Mouse (Mus musculus) heart, embryonic 16.5 days (tissue): ENCODE results near the gene Fblim1. TPM values are rescaled to one million over a fixed set of nuclear protein-coding genes. Genes with fewer than 3 reads are reported as not detected.
A peak's percentile ranks its signal among the peaks of the same experiment; 100 is the strongest.

Experiments
- ATAC-seq: fragments of 200-750 bp; cut with Nextera tagmentation; replicated peaks from 2 replicates; pipeline ENCODE4 v1.8.0; 2017; ENCODE audit warnings: moderate number of reproducible peaks; ENCODE audit not compliant: insufficient read depth, low FRiP score; ENCODE audit errors: extremely low read depth
- H3K27ac ChIP-seq: fragments of 300-500 bp; sonication (generic); 2 replicates; pipeline ENCODE4 v1.5.1; 2014; ENCODE audit warnings: mild to moderate bottlenecking, low read length, control low read depth, moderate library complexity
- H3K27me3 ChIP-seq: fragments of 300-500 bp; sonication (generic); 2 replicates; pipeline ENCODE4 v1.6.1; 2014; ENCODE audit warnings: low read length, mixed read lengths; ENCODE audit not compliant: control insufficient read depth, insufficient read depth
- H3K36me3 ChIP-seq: fragments of 300-500 bp; sonication (generic); 2 replicates; pipeline ENCODE4 v1.6.1; 2014; ENCODE audit not compliant: control insufficient read depth, insufficient read depth
- H3K4me1 ChIP-seq: fragments of 300-500 bp; sonication (generic); 2 replicates; pipeline ENCODE4 v1.6.1; 2014; ENCODE audit warnings: low read length, mixed read lengths; ENCODE audit not compliant: control insufficient read depth, insufficient read depth
- H3K4me2 ChIP-seq: fragments of 300-500 bp; sonication (generic); 2 replicates; pipeline ENCODE4 v1.6.1; 2014; ENCODE audit warnings: low read depth, mild to moderate bottlenecking, control low read depth, low read length
- H3K4me3 ChIP-seq: fragments of 300-500 bp; sonication (generic); 2 replicates; pipeline ENCODE4 v1.5.1; 2014; ENCODE audit warnings: mild to moderate bottlenecking, control low read depth, low read length
- H3K9ac ChIP-seq: fragments of 300-500 bp; sonication (generic); 2 replicates; pipeline ENCODE4 v1.6.1; 2014; ENCODE audit warnings: low read length, control low read depth
- H3K9me3 ChIP-seq: fragments of 300-500 bp; sonication (generic); replicated peaks from 2 replicates; pipeline ENCODE4 v1.6.1; 2016; ENCODE audit warnings: low read length; ENCODE audit not compliant: control insufficient read depth
- WGBS: fragments of 180-500 bp; shearing (Covaris S2); extraction: QIAGEN DNeasy Blood & Tissue Kit; methylation state at CpG from one replicate; pipeline ENCODE4 v1.1.7; 2014; 5-methylcytosine and 5-hydroxymethylcytosine counted together
- polyA plus RNA-seq: library from polyadenylated mRNA; unstranded; fragments of >200 nt; fragmentation: Nextera tagmentation; extraction: Ambion mirVana; gene quantifications from 2 replicates; pipeline ENCODE4 v1.2.1, GENCODE M21; 2015

The Fblim1 gene
- polyA plus RNA-seq, 1 experiment from 2014 or later = 46.9 TPM

DNA sequence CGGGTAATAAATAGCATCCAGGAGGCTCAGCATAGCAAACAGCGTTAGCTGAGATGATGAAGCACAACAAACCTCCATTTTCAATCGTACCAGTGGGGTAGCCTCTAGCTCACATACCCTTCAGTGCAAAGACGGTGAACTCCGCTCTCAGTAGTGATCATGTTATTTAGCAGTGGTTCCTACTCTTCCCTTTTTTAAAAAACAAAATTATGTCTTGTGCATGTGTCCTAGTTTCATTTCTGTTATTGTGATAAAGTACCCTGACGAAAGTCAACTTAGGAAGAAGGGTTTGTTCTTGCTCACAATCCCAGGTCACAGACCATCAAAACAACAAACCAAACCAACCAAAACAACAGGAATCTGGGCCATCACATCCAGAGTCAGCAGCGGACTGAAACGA lies 40.1 kb upstream of the Fblim1 start:
- WGBS = 91% methylated on average over 8 of the region's 8 CpGs
- Histone ChIP-seq H3K27ac (no peak overlapping the region), H3K9me3 (no peaks in the 10 kb centered on the region), H3K4me1 (peaks cover 37% of the 10 kb centered on the region), H3K27me3 (no peaks in the 10 kb centered on the region), H3K36me3 (peaks cover 14% of the 10 kb centered on the region), H3K9ac (no peak overlapping the region), H3K4me3 (no peak overlapping the region), H3K4me2 (no peak overlapping the region)
- ATAC-seq = no peak

DNA sequence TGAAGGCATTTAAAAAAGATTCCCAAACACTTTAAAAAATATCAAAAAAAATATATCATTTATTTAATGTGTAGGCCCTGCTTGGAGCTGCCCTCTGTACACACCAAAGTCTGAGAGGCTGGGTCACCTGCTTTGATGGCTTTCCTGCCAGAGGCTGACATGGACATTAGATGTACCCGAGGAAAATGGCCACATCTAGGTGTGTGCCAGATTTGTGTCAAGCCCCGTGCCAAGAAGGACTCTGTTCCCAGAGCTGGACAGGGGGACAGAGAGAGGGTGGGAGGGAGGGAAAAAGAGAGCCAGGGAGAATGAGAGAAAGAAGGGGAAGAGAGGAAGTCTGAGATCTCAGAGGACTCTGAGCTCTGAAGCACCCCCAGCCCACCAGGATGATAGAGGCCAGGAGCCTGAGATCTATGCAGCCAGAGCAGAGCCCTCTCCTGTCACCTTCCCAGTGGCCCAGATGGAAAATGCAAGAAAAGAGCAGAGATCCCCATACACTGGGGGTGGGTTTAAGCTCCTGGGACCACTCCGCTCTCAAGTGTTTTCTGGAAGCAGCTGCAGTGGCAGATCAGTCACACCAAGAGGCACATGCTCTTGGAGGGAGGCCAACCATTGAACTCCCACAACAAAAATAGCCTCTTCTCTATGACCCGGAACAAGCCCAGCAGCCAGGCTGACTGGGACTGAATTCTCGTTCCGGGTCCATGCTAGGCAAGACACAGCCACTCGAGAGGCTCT lies 37.4 kb upstream of the Fblim1 start:
- no peaks in the 10 kb centered on the region for H3K27me3 ChIP-seq
- H3K36me3 ChIP-seq = peaks cover 29% of the 10 kb centered on the region
- 15% methylated on average over 7 of the region's 7 CpGs for WGBS
- peak overlapping the region; percentile 20; the same call in 1 of the 2 replicates for H3K4me3 ChIP-seq
- ATAC-seq = peak; percentile 85
- H3K4me2 ChIP-seq = peak overlapping the region; percentile 57
- H3K27ac ChIP-seq = peak overlapping the region; percentile 99
- H3K9ac ChIP-seq = peak overlapping the region; percentile 66
- H3K4me1 ChIP-seq = peaks cover 31% of the 10 kb centered on the region
- no peaks in the 10 kb centered on the region for H3K9me3 ChIP-seq

DNA sequence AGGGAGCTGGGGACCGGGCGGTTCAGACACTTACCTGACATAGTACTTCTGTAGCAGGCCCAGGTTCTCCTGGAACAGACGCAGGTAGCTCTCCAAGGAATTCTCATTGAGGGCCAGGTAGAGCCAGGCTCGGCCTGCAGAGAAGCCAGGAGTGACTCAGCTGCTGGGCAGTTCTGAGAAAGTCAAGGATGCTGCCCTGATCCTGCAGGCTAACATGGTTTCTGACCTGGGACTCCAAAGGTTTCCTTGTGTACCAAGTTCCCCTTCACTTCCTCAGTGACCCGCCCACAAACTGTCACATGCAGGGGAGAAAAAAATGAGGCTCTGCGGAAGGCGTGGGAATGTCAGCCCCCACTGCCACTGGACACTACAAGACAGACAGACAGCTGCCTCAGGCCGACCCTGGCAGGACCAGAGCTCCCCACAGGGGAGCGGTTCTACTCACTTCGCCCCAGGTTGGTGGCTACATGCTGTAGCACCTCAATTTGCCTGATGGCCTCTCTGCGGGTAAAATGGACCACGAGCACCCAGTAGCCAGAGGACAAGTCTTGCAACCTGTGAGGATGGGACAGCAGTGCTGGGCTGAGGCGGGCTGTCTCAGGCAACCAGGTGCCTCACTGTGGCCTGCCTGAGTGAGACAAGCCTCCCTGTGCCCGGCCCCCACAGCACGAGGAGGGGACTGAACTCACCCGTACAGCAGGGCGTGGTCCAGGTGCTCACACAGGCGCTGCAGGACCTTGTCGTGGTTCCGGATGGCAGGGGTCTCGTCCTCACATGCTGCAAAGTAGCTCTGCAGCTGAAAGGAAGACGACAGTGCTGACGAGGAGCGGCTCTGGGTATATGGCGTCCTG lies 36.3 kb upstream of the Fblim1 start:
- no peak overlapping the region for H3K4me2 ChIP-seq
- H3K27me3 ChIP-seq = no peaks in the 10 kb centered on the region
- H3K9me3 ChIP-seq = no peaks in the 10 kb centered on the region
- peaks cover 35% of the 10 kb centered on the region for H3K36me3 ChIP-seq
- no peak overlapping the region for H3K4me3 ChIP-seq
- no peak for ATAC-seq
- H3K9ac ChIP-seq = peak overlapping the region; percentile 68
- H3K27ac ChIP-seq = peak overlapping the region; percentile 99
- H3K4me1 ChIP-seq = peaks cover 29% of the 10 kb centered on the region
- WGBS = 84% methylated on average over 25 of the region's 25 CpGs

DNA sequence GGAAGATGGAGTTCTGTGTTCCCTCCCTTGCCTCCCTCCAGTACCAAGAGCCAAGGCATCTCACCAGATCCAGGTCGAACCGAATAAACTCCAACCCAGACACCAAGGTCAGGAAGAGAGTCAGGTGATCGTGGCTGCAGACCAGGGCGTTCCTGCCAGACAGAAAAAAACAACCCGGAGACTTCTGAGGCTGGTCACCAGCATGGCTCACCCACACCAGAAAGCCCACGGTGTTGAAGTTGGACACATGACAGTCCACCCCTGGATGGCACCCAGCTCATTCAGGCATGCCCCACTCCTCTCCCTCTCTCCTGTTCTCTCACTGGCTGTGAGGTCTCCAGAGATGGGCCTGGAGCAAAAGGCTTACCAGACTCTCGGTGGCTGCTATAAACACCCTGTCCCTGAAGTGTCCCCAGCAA lies 35.5 kb upstream of the Fblim1 start:
- no peak for ATAC-seq
- Histone ChIP-seq H3K4me2 (no peak overlapping the region), H3K4me3 (no peak overlapping the region), H3K4me1 (peaks cover 29% of the 10 kb centered on the region), H3K9ac (peak overlapping the region; percentile 68), H3K36me3 (peaks cover 39% of the 10 kb centered on the region), H3K27me3 (no peaks in the 10 kb centered on the region), H3K27ac (peak overlapping the region; percentile 99), H3K9me3 (no peaks in the 10 kb centered on the region)
- 75% methylated on average over 7 of the region's 7 CpGs for WGBS

DNA sequence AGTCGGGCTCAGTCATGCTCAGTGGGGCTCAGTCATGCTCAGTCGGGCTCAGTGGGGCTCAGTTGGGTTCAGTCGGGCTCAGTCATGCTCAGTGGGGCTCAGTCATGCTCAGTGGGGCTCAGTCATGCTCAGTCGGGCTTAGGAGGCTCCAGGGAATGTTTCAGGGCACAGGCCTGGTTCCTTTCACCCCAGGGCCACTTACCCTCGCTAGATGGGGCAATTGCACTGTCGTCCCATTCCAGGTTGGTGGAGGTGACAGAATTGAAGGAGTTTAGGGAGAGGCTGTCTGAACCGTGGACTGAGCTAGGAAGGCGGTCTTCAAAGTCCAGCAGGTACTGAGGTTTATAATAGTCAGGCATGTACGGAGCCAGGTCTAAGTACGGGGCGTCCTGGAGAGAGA lies 33.6 kb upstream of the Fblim1 start:
- Histone ChIP-seq H3K4me3 (no peak overlapping the region), H3K4me2 (no peak overlapping the region), H3K4me1 (peaks cover 29% of the 10 kb centered on the region), H3K27ac (no peak overlapping the region), H3K36me3 (peaks cover 45% of the 10 kb centered on the region), H3K9me3 (no peaks in the 10 kb centered on the region), H3K9ac (no peak overlapping the region), H3K27me3 (no peaks in the 10 kb centered on the region)
- 75% methylated on average over 11 of the region's 11 CpGs for WGBS
- no peak for ATAC-seq

DNA sequence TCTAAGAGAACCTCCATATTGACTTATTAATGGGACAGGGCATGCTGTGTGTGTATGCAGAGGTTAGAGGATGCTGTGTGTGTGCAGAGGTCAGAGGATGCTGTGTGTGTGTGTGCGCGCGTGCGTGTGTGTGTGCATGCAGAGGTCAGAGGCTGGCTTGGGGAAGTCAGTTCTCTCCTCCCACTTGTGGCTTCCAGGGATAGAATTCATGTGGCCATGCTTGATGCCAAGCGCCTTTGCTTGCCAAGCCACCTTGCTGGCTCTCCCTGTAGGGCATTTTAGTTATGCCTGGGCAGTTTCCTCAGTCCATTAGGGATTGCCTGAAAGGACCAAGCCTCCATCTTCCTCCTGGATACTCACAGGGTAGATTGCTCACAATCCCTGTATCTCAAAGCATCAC lies 30.8 kb upstream of the Fblim1 start:
- peaks cover 2% of the 10 kb centered on the region for H3K4me1 ChIP-seq
- H3K9ac ChIP-seq = no peak overlapping the region
- H3K4me2 ChIP-seq = no peak overlapping the region
- H3K27me3 ChIP-seq = no peaks in the 10 kb centered on the region
- no peak overlapping the region for H3K27ac ChIP-seq
- ATAC-seq = no peak
- 93% methylated on average over 5 of the region's 5 CpGs for WGBS
- H3K36me3 ChIP-seq = peaks cover 55% of the 10 kb centered on the region
- no peak overlapping the region for H3K4me3 ChIP-seq
- 0 out of 2 replicates have a peak, but pooled peaks cover 2% of the 10 kb centered on the region for H3K9me3 ChIP-seq

DNA sequence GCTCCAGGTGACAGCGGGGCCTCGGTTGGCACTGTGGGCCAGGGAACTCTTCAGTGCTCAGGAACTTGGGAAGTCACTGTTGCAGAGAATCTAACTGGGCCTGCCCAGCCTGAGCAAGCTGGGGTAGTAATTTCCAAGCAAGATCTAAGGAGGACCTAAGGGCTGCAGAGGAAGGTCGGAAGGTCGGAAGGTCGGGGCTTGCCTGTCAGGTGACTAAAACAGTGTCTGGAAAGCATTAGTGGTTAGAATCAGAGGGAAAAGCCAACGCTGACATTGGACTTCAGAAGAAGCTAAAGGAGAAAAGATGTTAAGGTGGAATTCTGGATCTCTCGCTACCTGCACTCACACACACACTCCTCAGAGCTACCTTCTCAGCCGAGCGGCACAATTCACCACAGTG lies 30.1 kb upstream of the Fblim1 start:
- Histone ChIP-seq H3K36me3 (peaks cover 56% of the 10 kb centered on the region), H3K4me1 (no peaks in the 10 kb centered on the region), H3K9me3 (0 out of 2 replicates have a peak, but pooled peaks cover 2% of the 10 kb centered on the region), H3K27ac (no peak overlapping the region), H3K4me2 (no peak overlapping the region), H3K27me3 (no peaks in the 10 kb centered on the region), H3K9ac (no peak overlapping the region), H3K4me3 (no peak overlapping the region)
- WGBS = 86% methylated on average over 9 of the region's 9 CpGs
- ATAC-seq = no peak

DNA sequence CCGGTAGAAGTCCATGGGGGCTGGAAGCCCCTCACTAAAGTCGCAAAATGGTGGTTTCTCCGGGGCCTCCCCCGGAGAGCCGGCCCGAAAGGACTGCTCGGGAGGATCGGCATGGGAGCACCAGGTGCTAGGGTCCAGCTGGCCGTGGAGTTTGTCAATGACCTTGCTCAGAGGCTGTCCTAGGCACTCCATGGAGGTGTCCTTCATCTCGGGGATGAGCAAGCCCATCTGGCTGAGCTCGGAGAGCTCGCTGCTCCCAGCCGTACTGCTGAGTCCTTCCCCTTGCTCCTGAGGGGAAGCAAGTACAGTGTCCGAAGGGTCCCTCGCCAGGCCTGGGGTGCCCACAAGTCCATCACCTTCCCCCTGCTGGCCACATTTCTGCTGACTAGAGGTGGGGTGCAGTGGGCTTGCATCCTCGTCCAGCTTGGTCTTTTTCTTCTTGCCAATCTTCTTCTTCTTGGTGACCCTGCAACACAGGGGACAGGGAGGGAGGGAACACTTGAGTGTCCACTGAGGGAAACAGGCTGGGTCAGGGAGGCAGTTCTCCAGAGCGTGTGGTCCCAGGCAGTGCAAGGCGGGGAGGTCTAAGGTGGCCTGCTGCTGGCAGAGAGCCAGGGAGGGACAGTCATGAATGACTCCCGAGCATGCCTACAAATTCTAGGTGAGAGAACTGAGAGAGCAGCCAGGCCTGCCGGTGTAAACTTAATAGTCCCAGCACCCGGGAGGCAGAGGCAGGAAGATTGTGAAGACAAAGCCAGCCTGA lies 26.4 kb upstream of the Fblim1 start:
- Histone ChIP-seq H3K36me3 (peaks cover 69% of the 10 kb centered on the region), H3K9me3 (0 out of 2 replicates have a peak, but pooled peaks cover 2% of the 10 kb centered on the region), H3K27me3 (no peaks in the 10 kb centered on the region), H3K4me3 (no peak overlapping the region), H3K4me1 (peaks cover 5% of the 10 kb centered on the region; the same call in 1 of the 2 replicates), H3K9ac (no peak overlapping the region), H3K4me2 (no peak overlapping the region), H3K27ac (no peak overlapping the region)
- WGBS = 81% methylated on average over 21 of the region's 21 CpGs
- ATAC-seq = no peak
